Mouse (Mus musculus) CD4-positive, CD25-positive, alpha-beta regulatory T cell, adult 4 months (primary cell): ENCODE measurements around the gene Tle6. TPM values are rescaled to one million over a fixed set of nuclear protein-coding genes. Genes with fewer than 3 reads are reported as not detected.

Experiments
- ATAC-seq: one replicate; pipeline ENCODE4 v1.8.0; 2017
- polyA plus RNA-seq, 2 experiments: library from polyadenylated mRNA; unstranded; fragments of 100-300 nt; shearing (Covaris generic); gene quantifications; one replicate each; pipeline ENCODE4 v1.2.1; 2017

Tle6 gene
- polyA plus RNA-seq, 2 experiments from 2014 or later: 2.8 TPM; not detected in 1

DNA sequence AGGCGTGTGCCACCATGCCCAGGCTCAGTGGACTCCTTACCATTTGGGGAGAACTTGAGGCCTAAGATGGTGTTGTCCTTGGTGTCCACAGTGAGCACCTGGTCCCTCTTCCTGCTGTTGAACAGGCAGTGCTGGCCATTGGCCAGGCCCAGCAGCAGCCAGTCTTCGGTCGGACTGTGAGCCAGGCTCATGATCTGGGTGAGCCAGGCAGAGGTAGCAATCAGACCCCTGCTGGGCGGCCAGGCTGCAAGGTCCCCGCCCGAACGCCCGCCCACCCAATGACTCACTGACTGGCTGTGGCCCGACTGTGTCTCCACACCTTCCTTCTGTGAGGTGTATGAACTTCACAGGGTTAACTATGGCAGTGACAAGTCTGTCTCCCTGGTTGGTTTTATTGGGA, 9.0 kb downstream of the Tle6 start:
- no peak for ATAC-seq

DNA sequence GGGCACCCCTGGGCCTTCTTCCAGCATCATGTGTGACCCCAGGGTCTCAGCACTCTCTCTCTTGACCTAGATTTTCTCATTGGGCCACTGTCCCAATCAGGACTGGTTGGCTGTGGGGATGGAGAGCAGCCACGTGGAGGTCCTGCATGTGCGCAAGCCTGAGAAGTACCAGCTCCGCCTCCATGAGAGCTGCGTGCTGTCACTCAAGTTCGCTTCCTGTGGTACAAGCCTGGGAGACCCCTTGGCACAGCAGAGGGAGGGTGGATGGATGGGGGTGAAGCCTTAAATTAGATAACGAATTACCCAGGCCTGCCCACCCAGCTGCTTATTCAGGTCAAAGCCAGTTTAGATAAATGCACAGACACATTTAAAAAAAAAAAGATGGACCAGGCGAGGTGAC, 12.1 kb downstream of the Tle6 start:
- ATAC-seq: no peak

DNA sequence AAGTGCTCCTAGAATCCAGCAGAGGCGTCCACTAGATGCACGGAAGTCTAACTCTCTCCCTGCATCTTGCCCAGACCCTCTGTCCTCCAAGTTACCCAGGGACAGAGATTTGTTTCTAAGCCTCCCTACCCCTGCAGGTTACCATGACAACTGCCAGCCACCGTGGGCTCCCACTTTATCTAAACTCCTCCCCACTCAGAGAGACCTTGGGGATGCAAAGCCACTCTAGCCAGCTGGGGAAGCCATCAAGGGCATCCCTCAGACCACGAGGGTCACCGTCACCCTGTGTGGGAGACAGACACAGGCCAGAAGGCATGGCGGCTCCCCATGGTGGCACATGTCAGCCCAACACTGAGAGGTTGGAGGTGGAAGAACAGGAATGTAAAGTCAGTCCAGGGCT, 17.5 kb downstream of the Tle6 start:
- ATAC-seq: no peak

DNA sequence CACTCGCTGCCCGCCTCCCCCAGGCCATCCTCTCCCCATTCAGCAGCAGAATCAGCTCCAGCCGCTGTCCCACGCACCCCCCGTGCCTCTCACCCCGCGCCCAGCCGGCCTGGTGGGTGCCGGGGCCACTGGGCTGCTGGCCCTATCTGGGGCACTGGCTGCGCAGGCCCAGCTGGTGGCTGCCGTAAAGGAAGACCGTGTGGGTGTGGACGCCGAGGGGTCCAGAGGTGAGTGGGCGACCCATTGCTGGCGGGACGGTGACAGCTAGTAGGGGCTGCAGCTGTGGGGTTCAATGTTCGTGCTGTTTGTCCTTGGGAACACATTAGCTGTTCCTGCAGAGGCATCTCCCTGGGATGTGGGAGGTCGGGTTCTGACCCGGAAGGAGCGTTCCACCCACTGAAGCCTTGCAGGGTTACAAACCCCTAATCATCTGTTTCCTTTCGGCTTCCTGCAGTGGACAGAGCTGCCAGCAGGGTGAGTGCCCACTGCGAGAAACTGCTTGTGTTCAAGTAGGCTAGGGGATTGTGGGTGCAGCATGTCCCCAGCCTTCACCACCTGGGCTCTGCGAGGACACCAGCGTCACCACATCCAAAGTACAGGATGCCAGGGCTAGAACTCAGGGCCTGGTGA, 20.3 kb downstream of the Tle6 start:
- ATAC-seq: peak; percentile 43

DNA sequence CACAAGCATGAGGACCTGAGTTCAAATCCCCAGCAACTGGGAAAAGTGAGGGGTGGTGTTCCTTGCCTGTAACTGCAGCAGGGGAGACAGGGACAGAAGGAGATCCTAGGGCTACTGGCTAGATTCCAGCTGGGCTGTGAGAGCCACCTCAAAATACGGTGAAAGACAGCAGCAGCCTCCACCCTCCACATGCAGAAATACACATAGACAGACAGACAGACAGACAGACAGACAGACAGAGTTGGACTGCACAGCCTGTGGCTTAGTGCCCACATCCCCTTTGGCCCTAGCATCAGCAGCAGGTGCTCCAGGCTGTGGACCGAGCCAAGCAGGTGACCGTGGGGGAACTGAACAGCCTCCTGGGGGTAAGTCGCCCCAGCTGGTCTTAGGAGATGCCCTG, 20.9 kb downstream of the Tle6 start:
- ATAC-seq: no peak

DNA sequence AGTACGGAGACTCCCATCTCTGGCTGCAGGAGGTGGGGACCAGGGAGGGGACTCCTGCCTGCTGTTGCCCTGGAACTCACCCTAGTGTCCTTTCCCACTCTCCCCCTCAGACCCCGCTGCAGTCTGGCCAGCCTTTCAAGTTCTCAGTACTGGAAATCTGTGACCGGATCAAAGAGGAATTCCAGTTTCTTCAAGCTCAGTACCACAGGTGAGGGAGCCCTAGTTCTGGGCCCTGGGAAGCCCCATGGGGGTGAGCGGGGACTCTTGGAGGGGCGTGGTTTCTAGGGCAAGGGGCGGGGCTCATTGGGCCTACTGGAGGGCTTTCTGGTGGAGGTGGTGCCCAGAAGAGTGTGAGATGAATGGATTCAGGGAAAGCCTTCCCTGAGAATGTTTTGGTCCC, 25.2 kb downstream of the Tle6 start:
- ATAC-seq: no peak

DNA sequence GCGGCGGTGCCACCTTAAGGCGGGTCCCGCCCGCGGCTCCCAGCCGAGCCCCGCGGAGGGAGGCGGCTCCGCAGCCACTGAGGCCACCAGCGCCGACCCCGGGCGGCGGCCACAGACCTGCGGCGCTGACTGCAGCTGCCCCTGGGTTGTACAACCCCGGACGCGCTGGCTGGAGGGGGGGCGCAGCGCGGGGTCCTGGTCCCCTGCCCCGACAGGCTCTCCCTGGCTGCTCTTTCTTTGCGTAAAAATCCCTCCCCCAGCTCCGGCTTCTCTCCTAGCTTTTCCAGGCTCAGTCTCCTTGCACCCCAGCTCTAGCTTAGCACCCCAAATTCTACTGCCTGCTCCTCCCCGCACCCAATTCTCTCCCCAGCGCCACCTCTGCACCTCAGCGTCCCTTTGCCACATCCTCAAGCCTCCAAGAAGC, 25.7 kb downstream of the Tle6 start:
- ATAC-seq: no peak

DNA sequence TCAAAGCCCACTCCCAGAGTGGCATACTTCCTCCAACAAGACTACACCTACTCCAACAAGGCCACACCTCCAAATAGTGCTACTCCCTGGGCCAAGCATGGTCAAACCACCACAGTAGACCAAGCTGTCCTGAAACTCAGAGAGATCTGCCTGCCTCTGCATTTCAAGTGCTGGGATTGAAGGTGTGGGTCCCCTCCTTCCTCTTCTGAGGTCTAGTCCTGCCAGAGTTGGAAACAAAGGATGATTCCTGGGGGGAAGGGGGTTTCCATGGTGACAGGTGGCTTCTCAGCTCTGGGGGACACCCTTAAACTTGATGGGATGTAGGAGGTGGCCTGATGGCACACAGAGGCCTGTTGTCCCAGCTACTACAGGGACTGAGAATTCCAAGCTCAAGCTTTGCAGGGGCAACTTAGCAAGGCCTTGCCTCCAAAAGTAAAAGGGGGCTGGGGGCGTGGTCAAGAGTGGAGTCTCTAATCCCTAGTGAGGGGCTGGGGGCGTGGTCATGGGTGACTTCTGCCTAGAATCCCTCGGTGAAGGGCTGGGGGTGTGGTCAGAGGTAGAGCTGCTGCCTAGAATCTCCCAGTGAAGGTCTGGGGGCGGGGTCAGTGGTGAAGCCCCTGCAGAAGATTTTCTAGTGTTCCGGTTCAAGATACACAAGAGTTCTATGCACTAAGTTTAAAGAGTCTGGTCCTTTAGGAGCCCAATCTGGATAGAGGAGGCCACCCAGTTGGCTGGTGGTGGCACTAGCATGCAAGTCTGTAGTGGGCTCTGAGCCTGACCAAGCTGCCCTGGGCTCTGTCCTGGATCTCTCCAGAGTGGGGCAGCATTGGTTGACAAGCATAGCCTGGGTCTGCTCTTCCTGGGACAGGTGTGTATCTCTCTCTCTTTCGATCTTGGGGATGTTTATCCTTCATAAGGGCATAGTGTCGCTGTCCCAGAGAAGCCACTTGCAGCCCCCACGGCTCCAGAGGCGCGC, 26.5 kb downstream of the Tle6 start, which contains the start of gene Tle2:
Gene Tle2, plus strand, starts transcription at position 481 of the 976 bp plus-strand sequence.
- ATAC-seq: no peak

DNA sequence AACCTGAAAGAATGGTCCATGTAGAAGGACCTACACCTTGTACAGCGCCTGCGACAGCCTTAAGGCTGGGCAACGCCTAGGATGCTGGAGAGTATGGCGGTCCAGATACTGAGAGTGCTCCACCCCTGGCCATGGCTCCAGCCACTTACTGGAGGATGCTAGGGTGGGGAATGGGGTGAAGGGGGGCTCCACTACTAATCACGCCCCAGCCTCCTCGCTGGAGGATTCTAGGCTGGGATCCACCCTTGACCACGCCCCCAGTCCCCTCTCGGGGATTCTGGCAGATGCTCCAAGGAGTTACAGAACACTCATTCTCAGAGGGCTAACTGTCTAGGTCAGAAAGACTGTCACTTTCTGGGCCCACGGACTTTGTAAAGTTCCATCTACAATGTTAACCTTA, 27.9 kb downstream of the Tle6 start:
- ATAC-seq: no peak

DNA sequence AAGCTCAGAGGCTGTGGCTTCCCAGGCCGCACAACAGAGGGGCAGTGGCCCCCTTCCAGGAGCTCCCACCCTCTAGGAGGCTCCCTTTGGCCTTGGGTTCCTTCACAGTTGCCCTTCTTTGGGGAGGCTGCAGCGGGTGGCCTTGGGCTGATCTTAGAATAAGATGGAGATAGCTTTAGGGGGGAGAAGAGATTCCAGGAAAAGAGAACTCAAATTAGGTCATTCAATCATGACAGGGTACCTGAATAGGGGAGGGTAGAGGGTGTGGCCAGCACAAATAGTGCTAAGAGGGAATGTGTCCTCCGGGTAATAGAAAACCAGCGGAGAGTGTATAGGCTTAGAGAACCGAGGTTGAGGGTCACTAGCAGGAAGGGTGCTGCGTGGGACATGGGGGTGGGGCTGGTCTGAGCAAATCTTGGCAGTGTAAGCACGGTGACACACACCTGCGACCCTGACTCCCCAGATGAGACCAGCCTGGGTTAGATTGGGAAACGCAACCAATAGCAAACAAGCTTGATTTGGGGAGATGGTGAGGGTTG, 28.7 kb downstream of the Tle6 start:
- ATAC-seq: no peak

DNA sequence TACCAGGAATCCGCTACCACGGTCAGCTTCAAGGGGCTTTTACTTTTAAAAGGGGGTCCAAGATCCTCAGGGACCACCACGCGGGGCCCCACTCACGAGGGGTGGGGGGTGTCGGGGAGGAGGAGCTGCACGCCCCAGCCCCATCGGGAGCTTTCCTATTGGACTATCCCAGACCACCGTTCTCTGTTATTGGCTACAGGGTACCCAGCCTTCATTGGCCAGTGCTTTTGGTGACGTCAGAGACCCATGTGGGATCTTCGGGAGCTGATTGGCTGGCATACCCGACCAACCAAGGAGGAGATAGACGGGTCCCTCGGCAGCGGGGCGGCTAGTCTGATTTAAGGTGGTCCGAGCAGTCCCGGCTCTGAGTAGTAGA, 29.4 kb downstream of the Tle6 start:
- ATAC-seq: peak; percentile 86

DNA sequence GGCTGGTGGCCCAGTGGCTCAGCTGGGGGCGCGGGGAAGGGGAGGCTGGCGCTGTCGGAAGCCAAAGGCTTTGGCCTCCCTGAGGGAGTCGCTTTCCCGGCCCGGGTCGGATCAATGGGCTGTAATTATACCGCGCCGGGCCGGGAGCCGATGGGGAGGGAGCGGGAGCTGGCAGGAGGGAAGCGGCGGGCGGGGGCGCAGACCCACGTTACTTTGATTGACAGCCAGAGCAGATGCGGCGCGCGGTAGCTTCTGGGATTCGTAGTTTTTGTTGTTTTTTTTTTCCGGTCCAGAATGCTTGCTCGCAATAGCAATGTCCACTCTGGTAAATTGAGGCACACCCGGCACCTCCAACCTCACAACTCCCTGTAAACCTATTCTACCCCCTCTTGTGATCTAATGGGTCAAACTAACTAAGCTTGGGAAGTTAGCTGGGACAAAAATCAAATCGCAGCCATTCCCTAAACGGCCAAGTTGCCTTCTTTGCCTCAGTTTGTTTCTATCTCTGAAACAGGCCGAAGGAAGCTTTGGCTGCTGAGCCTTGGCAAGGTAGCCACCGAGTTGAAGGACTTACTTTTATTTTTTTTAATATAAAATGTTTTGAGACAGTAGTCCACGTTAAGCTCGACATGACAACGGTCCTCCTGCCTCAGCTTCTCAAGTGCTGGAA, 29.9 kb downstream of the Tle6 start:
- peak; percentile 70 for ATAC-seq

DNA sequence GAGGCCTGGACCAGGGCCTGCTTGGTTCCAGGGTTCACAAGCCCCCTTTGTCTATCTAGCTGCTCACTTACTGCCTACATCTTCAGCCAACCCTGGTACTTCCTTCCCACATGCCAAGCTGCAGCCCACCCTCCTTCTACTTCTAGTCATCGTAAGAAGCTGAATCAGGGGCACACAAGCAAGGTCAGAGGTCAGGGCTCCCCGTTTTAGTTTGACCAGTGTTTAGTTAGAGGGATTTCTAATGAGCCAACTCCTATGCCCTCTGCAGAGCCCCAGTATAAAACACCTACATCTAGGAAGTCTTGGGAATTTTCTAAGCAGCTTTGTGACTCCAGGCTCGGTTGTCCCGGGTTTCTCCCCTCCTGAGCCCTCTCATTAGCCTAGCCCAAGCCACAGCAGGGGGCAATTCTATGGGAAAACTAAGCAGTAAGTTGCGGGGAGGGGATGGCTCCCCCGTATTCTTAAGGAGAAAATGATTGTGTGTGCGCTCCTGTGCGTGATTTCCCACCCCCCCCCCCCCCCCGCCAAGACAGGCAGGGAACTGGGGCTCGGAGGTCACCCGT, 30.6 kb downstream of the Tle6 start:
- no peak for ATAC-seq

DNA sequence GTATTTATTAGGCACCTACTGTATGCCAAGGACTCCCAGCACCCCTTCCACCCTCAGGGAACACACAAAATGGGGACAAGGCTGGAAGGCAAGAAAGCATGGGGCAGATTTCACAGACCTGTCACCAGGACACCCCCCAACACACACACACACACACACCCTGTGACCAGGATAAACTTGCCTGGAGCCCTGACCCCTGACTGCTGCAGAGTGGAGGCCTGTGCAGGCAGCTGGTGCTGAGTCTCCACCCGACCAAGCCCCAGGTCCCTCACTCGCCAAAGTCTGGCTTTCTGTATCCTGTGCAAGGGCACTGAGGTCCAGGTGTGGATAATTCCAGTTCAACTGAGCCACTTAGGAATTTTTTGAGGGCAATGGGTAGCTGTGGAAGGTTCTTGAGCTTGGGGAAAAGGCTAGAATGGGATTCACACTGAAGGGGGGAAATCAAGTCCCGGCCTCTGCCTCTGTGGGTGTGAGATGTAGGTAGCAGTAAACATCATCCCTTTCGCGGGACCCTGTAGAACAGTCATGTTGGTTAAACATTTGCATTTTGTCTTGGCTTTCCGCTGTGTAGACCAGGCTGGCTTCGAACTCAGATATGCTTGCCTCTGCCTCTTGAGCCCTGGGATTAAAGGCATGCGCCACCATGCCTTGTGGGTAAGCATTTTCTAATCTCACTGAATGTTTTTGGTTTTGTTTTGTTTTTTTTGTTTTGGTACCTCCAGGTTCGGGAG, 31.2 kb downstream of the Tle6 start:
- no peak for ATAC-seq

DNA sequence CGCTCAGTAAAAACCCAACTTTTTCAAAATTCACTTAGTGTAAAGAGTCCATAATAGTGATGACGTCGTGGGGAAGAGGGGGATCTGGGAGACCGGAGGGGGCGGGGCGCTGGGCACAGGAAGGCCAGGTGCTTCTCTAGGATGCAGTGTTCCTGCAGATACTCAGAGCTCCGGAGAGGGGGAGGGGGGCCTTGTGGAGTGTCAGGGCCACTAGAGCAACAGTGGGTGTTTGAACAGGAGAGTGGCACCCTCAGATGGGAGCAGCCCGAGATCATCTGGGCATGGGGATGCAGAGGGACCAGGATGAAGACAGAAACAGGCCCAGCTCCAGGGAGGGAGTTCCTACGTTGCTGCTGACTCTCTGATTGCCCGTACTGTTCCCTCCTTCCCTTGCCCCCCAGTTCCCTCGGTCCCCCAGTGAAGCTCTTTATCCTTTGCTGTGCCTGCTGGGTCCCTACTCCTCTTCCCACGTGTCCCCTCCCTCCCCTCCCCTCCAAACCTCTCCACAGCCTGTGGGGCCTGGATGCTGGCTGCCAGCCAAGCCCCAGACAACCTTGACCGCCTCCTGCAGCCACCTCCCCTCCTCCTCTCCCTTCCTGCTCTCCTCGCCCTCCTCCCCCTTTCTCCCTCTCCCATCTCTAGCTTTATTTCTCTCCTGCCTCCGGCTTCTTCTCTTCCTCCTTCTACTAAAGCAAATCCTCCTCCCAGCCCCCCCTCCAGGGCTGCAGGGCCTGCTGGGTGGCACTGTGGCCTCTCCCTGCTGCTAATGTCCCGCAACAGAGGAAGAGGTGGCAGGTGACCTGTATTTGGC, 32.3 kb downstream of the Tle6 start:
- no peak for ATAC-seq

DNA sequence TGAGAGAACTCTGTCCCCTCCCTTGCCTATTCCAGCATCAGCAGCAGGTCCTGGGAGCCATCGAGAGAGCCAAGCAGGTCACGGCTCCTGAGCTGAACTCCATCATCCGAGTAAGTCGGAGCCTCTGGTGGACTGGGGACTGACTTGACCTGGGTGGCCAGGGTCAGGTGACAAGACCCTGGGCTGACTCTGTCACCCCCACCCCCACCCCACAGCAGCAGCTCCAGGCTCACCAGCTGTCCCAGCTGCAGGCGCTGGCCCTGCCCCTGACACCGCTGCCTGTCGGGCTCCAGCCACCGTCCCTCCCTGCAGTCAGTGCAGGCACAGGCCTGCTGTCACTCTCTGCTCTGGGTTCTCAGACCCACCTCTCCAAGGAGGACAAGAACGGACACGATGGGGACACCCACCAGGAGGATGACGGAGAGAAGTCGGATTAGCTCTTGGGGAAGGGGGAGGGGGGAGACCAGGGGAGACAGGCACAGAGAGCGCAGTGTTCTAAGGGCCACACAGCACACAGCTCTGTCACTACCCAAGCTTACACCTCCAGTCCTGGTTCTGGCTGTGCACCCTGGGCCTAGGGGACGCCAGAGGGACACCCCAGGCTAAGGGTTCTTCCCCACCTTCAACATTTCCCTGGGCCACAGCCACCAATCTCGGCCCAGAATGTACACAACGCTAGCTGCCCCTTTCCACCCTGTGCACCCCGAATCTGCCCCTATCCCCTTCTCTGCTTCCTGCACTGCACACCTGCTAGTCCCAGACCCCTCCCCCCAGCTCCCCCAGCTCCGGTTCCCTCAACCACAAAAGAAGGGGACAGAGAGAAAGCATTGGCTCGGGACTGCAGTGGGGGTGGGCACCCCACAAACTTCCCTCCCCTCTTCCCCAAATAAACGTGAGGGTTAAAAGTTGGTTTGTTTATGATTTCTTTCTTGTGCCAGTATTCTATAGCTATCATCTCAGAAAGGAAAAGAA, 35.3 kb downstream of the Tle6 start:
- ATAC-seq: no peak

DNA sequence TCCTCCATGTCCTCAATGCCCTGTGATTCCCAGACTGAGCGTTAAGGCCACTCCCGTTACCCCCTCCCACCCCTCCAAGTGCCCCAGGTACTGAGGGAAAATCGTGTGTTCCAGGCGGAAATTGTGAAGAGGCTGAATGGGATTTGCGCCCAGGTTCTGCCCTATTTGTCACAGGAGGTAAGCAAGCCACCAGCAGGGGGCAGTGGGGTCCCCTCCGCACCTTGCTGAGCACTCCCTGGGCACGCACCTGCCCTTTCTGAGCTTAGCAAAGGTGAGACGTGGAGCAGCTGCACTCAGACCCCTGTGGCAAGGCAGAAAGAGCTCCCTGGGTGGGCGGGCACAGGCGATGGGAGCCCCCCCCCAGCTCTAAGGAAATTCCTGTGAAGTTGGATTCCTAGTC, 36.1 kb downstream of the Tle6 start:
- no peak for ATAC-seq

DNA sequence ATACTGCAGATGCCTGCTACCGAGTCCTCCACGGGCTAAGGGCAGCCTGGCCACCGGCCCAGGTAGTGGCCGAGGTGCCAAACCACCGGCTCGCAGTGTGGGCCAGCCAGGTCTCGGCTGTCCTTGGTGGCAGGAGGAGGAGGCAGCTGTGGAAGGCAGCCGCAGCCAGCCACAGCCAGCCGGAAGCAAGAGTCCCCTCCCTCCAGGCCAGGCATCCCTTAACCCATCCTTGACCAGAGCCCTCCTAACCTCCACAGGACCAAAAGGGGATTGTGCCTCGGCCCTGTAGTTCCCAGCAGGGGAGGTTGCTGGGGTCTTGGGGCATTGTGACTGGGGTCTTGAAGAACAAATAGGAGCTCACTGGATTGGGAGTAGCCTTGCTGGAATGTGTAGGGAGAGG, 36.7 kb downstream of the Tle6 start:
- ATAC-seq: no peak

DNA sequence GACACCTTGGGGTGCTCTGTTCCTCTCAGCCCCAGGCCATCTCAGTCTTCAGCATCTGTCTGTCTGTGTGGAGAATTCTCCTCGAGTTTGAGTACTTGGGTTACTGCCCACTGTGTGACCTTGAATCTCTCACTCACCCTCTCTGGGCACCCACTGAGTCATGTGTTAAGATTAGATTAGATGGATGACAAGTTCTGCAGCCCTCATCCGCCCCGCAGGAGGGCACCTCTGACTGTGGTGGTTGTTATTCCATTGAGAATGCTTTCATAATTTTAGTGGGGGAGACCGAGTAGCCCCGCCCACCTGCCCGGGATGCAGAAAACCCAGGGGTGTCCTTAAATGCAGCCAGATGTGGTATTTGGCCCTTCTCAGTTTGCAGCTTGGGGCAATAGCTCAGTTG, 37.4 kb downstream of the Tle6 start:
- ATAC-seq: no peak

DNA sequence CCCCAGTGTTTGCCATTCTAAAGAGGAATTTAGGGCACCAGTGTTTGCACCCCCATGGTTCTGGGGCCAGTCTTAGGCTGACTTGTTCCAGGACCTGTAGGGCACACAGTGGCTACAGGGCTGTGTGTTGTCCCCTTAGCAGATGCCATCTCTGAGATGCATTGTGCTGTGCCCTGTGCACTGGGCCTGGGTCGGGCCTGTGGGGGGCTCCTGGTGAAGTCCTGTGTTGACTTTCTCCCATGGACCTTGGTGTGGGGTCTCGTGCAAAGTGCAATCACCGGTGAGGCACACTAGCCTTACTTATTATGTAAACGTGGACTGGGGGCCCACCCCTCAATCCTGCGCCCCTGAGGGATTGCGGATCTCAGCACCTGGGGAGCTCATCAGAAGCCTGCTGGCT, 38.5 kb downstream of the Tle6 start:
- ATAC-seq: no peak
